Mouse (Mus musculus) neural tube, embryonic 11.5 days (tissue): ENCODE measurements around the gene Sec14l1. TPM values are rescaled to one million over a fixed set of nuclear protein-coding genes. Genes with fewer than 3 reads are reported as not detected.

Source experiments
- ATAC-seq: fragments of 200-750 bp; cut with Nextera tagmentation; 2 replicates; pipeline ENCODE4 v1.8.0; 2017; ENCODE audit warnings: moderate number of reproducible peaks, mild to moderate bottlenecking, moderate TSS enrichment, moderate library complexity; ENCODE audit not compliant: insufficient read depth, low FRiP score, low TSS enrichment
- DNase-seq: peaks from one replicate; pipeline ENCODE4 v3.0.0-alpha.2; 2015; ENCODE audit warnings: low spot score
- H3K27ac ChIP-seq: fragments of 300-500 bp; sonication (generic); 2 replicates; pipeline ENCODE4 v1.5.1; 2014; ENCODE audit warnings: low read depth, mild to moderate bottlenecking, low read length
- H3K27me3 ChIP-seq: fragments of 300-500 bp; sonication (generic); 2 replicates; pipeline ENCODE4 v1.6.1; 2014; ENCODE audit warnings: mild to moderate bottlenecking, low read length, mixed read lengths; ENCODE audit not compliant: control insufficient read depth, insufficient read depth
- H3K36me3 ChIP-seq: fragments of 300-500 bp; sonication (generic); 2 replicates; pipeline ENCODE4 v1.6.1; 2014; ENCODE audit warnings: mild to moderate bottlenecking, low read length, moderate library complexity, mixed read lengths; ENCODE audit not compliant: control insufficient read depth, insufficient read depth
- H3K4me1 ChIP-seq: fragments of 300-500 bp; sonication (generic); 2 replicates; pipeline ENCODE4 v1.6.1; 2014; ENCODE audit warnings: low read length, mixed read lengths; ENCODE audit not compliant: control insufficient read depth, insufficient read depth
- H3K4me2 ChIP-seq: fragments of 300-500 bp; sonication (generic); 2 replicates; pipeline ENCODE4 v1.6.1; 2014; ENCODE audit warnings: low read depth, mild to moderate bottlenecking, moderate library complexity
- H3K4me3 ChIP-seq: fragments of 300-500 bp; sonication (generic); 2 replicates; pipeline ENCODE4 v1.5.1; 2014; ENCODE audit warnings: low read depth, low read length
- H3K9ac ChIP-seq: fragments of 300-500 bp; sonication (generic); 2 replicates; pipeline ENCODE4 v1.6.1; 2014; ENCODE audit warnings: mild to moderate bottlenecking, low read length
- H3K9me3 ChIP-seq: fragments of 300-500 bp; sonication (generic); 2 replicates; pipeline ENCODE4 v1.6.1; 2016; ENCODE audit warnings: low read length; ENCODE audit not compliant: control insufficient read depth
- WGBS: fragments of 180-500 bp; shearing (Covaris S2); extraction: QIAGEN DNeasy Blood & Tissue Kit; methylation state at CpG from one replicate; pipeline ENCODE4 v1.1.7; 2014; 5-methylcytosine and 5-hydroxymethylcytosine counted together
- polyA plus RNA-seq: library from polyadenylated mRNA; unstranded; fragments of >200 nt; fragmentation: Nextera tagmentation; extraction: Ambion mirVana; gene quantifications from 2 replicates; pipeline ENCODE4 v1.2.1, GENCODE M21; 2014

Sec14l1 gene
- polyA plus RNA-seq, 1 experiment from 2014 or later = 44.2 TPM

DNA sequence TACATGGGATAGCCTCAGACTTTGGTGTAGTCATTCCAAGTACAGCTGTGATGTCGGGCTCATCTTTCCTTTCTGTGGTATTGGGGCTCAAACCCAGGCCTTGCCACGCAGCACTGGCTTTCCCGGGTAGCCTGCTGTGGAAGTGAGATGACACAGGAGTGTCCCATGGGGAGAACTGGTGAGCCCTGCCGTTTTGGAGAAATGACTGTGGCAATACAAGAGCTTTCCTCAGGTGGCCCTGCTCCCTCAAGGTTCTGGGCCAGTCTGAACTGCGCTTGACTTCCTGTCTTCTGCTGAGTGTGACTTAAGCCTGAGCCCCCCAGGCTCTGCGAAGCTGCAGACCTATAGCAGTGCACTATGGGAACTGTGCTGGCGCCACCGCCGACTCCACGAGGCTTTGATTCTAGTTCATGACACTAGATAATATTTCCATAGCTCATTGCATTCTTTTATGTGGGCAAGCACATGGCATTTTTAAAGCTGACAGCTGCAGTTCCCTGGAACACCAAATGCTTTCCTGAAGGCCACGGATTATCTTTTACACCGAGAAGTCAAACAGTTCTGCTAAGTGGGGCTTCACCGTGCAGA is 12.4 kb downstream of the Sec14l1 start:
- DNase-seq (no peak), ATAC-seq (no peak)
- Histone ChIP-seq H3K9me3 (no peaks in the 10 kb centered on the region), H3K27ac (no peak overlapping the region), H3K36me3 (no peaks in the 10 kb centered on the region), H3K9ac (no peak overlapping the region), H3K4me1 (no peaks in the 10 kb centered on the region), H3K27me3 (no peaks in the 10 kb centered on the region), H3K4me2 (no peak overlapping the region), H3K4me3 (no peak overlapping the region)
- 73% methylated on average over 13 of the region's 13 CpGs for WGBS

DNA sequence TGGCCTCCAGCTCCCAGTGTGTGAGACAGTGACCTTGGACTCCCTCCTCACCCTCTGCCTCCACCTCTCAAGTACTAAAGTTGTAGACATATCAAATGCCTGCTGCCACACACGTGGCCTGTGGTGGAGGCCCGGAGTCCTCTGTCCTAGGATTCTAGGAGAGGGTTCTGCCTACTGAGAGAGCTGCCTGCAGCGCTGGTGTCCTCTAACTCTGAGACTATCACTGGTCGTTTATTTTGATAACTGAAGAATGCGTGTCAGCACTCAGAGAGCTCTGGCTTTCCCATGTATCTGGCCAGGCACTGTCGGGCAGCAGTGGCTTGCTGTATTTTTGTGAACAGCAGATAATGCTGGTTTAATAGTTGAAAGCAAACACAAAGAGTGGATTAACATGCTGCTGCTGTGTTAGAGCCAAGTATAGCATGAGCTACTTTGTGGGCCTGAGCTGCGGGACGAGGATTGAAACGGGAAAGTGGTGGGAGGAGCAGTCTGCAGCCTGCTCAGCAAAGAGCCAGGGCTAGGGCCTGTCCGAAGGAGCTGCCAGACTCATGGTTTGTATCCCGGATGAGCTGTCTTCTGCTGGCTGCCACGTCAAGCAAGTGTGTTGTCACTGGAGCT is 13.1 kb downstream of the Sec14l1 start:
- no peaks in the 10 kb centered on the region for H3K36me3 ChIP-seq
- ATAC-seq (no peak), DNase-seq (no peak)
- no peaks in the 10 kb centered on the region for H3K4me1 ChIP-seq
- 57% methylated on average over 12 of the region's 12 CpGs for WGBS
- no peak overlapping the region for H3K4me3 ChIP-seq
- no peak overlapping the region for H3K9ac ChIP-seq
- H3K4me2 ChIP-seq = no peak overlapping the region
- no peaks in the 10 kb centered on the region for H3K27me3 ChIP-seq
- H3K9me3 ChIP-seq = no peaks in the 10 kb centered on the region
- H3K27ac ChIP-seq = no peak overlapping the region

DNA sequence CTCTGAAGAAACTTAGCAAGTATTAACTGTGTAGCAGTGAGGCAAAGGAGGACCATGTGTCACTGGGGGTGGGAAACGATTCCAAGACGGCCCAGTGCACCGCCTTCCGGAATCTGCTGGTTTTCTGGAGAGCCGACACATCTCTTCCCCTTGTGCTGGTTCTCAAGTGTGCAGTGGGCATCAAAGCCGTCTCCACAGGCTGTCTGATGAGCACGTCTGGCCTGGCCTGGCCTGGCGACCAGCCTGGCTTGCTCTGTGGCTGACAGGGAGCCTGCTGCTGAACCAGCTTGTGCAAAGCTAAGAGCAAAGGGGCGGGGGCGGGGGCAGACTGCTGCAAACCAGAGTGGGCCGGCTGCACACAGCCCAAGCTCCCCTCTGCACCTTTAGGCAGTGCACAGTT is 14.5 kb downstream of the Sec14l1 start:
- Histone ChIP-seq H3K9me3 (no peaks in the 10 kb centered on the region), H3K27me3 (no peaks in the 10 kb centered on the region), H3K27ac (no peak overlapping the region), H3K4me1 (no peaks in the 10 kb centered on the region), H3K4me3 (no peak overlapping the region), H3K9ac (no peak overlapping the region), H3K36me3 (no peaks in the 10 kb centered on the region), H3K4me2 (no peak overlapping the region)
- WGBS = 64% methylated on average over 11 of the region's 11 CpGs
- DNase-seq (no peak), ATAC-seq (no peak)

DNA sequence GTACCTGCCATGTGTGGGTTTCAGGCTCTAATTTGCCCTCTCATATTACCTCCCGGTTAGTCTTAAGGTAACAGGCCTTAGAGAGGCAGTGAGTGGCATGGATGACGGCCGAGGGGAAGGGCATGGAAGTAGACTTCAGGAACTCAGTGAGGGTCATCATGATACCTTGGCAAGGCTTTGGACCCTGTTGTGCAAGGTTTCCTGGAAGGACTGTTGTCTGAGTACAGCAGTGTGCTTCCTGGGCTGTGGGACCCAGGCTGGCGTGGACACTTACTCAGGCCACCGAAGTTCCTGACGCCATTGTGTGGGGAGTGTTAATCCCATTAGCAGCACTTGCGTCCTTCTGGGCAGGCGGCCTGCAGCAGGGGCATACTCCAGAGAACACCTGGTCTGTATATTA is 15.1 kb downstream of the Sec14l1 start:
- no peaks in the 10 kb centered on the region for H3K27me3 ChIP-seq
- no peak overlapping the region for H3K27ac ChIP-seq
- 73% methylated on average over 8 of the region's 8 CpGs for WGBS
- H3K9me3 ChIP-seq = no peaks in the 10 kb centered on the region
- no peaks in the 10 kb centered on the region for H3K36me3 ChIP-seq
- ATAC-seq (no peak), DNase-seq (no peak)
- H3K4me1 ChIP-seq = no peaks in the 10 kb centered on the region
- no peak overlapping the region for H3K4me2 ChIP-seq
- no peak overlapping the region for H3K9ac ChIP-seq
- no peak overlapping the region for H3K4me3 ChIP-seq

DNA sequence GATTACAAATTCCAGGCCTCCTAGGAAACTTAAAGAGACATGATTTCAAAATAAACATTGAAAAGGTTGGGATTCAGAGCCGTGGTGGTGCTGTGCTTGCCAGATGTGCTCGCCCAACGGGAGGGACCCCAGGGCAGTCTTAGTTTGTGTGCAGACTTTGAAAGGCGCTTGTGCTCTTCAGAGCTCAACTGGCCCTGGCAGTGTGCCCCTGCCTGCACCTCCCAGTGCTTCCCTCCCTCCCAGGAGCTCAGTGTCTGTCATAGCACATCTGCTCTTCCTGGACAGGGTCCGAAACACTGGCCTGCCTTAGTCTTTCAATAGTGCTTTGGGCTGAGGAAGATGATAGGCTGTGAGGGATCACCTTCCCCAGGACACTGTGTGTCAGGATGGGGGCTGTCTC is 15.9 kb downstream of the Sec14l1 start:
- DNase-seq (no peak), ATAC-seq (no peak)
- Histone ChIP-seq H3K27ac (no peak overlapping the region), H3K4me1 (0 out of 2 replicates have a peak, but pooled peaks cover 6% of the 10 kb centered on the region), H3K9me3 (no peaks in the 10 kb centered on the region), H3K36me3 (no peaks in the 10 kb centered on the region), H3K9ac (no peak overlapping the region), H3K4me3 (no peak overlapping the region), H3K4me2 (no peak overlapping the region), H3K27me3 (no peaks in the 10 kb centered on the region)
- WGBS = 64% methylated on average over 5 of the region's 5 CpGs

DNA sequence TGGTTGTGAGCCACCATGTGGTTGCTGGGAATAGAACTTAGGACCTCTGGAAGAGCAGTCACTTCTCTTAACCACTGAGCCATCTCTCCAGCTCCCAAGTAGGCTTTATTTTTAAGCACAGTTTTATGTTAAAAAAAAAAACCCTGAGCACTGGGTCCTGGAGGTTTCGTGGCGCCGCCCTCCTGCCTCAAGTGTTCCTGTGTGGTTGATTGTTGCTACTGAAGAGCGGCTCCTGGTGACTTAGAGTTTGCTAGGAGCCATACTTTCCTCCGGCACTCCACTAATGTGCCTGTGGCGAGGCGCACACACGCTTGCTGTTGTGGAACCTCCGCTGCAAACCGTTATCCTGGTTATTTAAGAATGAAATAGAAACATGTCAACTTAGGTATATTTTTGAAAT is 16.5 kb downstream of the Sec14l1 start:
- no peak for DNase-seq

DNA sequence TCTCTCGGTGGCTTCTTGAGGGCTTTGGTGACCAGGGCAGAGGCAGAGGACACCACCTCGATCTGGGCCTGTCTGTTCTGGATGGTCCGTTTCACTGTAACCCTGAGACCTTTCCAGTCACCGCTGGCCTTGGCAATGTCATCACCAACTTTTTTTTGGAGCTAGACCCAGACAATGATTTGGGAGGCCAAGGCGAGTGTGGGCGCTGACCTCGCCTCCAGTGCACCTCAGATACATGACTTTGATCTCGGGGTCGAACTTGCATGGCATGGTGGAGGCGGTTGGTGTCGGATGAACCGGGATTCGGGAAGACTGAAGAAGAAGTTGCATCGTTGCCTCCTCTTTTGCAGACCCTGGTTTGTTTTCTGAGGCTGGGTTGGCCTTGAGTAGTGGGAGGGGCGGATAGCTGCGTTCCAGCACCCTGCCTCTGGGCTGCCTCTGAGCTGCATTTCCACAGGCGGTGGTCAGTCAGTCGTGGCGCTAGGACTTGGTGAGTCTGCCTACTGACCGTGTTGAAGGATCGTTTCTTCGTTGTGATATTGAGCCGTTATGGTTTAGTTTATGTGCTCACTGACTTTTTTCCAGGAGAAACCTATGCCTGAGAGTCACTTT is 19.9 kb downstream of the Sec14l1 start:
- ATAC-seq = no peak
- no peak overlapping the region for H3K27ac ChIP-seq
- H3K36me3 ChIP-seq = no peaks in the 10 kb centered on the region
- no peak overlapping the region for H3K4me2 ChIP-seq
- no peak for DNase-seq
- H3K9ac ChIP-seq = no peak overlapping the region
- 0 out of 2 replicates have a peak, but pooled peaks cover 6% of the 10 kb centered on the region for H3K4me1 ChIP-seq
- WGBS = 72% methylated on average over 23 of the region's 23 CpGs
- no peaks in the 10 kb centered on the region for H3K27me3 ChIP-seq
- no peaks in the 10 kb centered on the region for H3K9me3 ChIP-seq
- H3K4me3 ChIP-seq = no peak overlapping the region

More for the DNA sequence above, 16.5 kb downstream of the Sec14l1 start:
- no peak for ATAC-seq
- Histone ChIP-seq H3K9ac (no peak overlapping the region), H3K4me2 (no peak overlapping the region), H3K4me3 (no peak overlapping the region), H3K36me3 (no peaks in the 10 kb centered on the region), H3K27me3 (no peaks in the 10 kb centered on the region), H3K9me3 (no peaks in the 10 kb centered on the region), H3K4me1 (0 out of 2 replicates have a peak, but pooled peaks cover 6% of the 10 kb centered on the region), H3K27ac (no peak overlapping the region)
- 96% methylated on average over 10 of the region's 10 CpGs for WGBS

DNA sequence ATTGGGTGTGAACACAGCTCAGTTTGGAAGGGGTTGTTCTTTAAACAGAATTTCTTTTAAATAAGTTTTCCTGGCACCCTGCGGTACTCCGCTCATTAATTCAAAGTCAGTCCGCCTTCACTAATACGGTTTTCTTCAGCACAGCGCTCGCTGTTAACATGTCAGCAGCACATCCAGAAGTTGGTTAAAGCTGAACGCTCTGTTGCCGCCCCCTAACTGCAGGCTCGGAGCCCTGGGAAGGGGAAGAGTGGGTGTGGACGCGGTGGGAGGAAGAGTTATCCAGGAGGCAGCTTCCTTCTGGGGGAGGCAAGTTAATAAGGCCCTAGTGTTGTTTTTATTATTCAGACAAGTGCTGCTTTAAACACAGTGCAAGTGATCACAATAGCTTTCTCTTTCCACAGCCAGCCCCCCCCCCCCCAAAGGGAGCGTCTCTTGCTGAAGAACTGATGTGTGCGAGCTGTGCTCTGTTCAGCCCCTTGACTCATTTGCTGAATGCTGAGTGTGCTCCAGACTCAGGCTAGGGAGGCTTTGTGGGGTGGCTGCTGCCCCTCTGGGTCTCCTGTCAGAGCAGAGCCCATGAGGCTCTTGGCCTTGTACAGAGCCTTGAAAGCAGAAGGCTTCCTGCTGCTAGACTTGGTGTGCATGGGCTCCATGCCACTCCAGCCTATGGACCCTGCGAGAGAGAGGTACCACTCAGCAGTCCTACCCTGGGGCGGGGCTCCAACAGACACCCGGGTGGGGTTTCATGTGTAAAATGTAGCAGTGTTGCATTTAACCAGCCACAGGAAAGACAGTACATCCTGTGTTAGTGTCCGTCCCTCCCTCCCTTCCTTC is 20.7 kb downstream of the Sec14l1 start:
- ATAC-seq = no peak
- 49% methylated on average over 17 of the region's 17 CpGs for WGBS
- H3K4me1 ChIP-seq = 0 out of 2 replicates have a peak, but pooled peaks cover 6% of the 10 kb centered on the region
- no peak overlapping the region for H3K9ac ChIP-seq
- H3K27ac ChIP-seq = no peak overlapping the region
- H3K4me3 ChIP-seq = no peak overlapping the region
- H3K27me3 ChIP-seq = no peaks in the 10 kb centered on the region
- no peak overlapping the region for H3K4me2 ChIP-seq
- no peaks in the 10 kb centered on the region for H3K36me3 ChIP-seq
- DNase-seq = no peak
- no peaks in the 10 kb centered on the region for H3K9me3 ChIP-seq
